In the genomic region with DNA sequence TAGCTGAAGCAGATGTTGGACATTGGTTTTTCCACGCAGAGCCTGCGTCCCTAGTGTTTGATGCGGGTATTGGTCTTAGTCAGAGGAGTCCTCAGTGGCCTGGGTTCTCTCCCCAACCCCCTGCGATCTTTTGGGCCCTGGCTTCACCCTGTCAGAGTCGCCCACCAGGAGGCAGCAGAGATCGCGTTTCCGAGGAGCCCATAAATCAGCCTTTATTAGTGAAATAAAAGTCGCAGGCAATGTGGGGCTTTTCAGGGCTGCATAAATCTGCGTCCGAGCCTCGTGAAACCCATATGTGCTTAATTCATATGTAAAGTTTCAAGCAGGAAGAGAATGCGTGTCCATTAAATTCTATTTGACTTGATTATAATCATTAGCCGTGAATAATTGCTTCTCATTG, we compare ENCODE assay signal across 8 mouse cellular contexts. TPM values are rescaled to one million over a fixed set of nuclear protein-coding genes. Genes with fewer than 3 reads are reported as not detected.
A peak's percentile ranks its signal among the peaks of the same experiment; 100 is the strongest.
DNase-seq lines count a peak whose midpoint lies in the region; ATAC-seq and TF ChIP-seq lines count a peak whose summit lies in the region.

No protein-coding gene starts in this region.

- no peaks in the 10 kb centered on the region for H3K27me3 ChIP-seq in heart, adult 2 months (ENCODE audit: control insufficient read depth, insufficient read depth, low read length)
- H3K27me3 ChIP-seq in kidney, embryonic 15.5 days = peaks cover 33% of the 10 kb centered on the region
- peaks cover 32% of the 10 kb centered on the region for H3K27me3 ChIP-seq in liver, embryonic 11.5 days (replicated peaks; ENCODE audit: control insufficient read depth, insufficient read depth, low read length)
- H3K27me3 ChIP-seq in stomach, postnatal 0 days (ENCODE audit: control insufficient read depth, insufficient read depth, low read length) = no peaks in the 10 kb centered on the region

- no peaks in the 10 kb centered on the region for H3K36me3 ChIP-seq in heart, adult 2 months (ENCODE audit: control insufficient read depth, insufficient read depth, low read length)
- H3K36me3 ChIP-seq in kidney, embryonic 15.5 days = no peaks in the 10 kb centered on the region
- H3K36me3 ChIP-seq in liver, embryonic 11.5 days (ENCODE audit: control insufficient read depth, insufficient read depth, low read length) = no peaks in the 10 kb centered on the region
- no peaks in the 10 kb centered on the region for H3K36me3 ChIP-seq in stomach, postnatal 0 days (ENCODE audit: control insufficient read depth, insufficient read depth, low read length)

- TF ChIP-seq CTCF in heart, adult 2 months (IDR thresholded peaks at IDR 0.05) = peak; percentile 95
- TF ChIP-seq CTCF in stomach, postnatal 0 days (IDR thresholded peaks at IDR 0.05; ENCODE audit: low read depth) = peak; percentile 91

- no peaks in the 10 kb centered on the region for H3K79me2 ChIP-seq in heart, adult 2 months (replicated peaks; ENCODE audit: control insufficient read depth, insufficient read depth, low read length)

- no peak overlapping the region for H3K4me3 ChIP-seq in heart, adult 2 months
- H3K4me3 ChIP-seq in kidney, embryonic 15.5 days (replicated peaks) = no peak overlapping the region
- no peak overlapping the region for H3K4me3 ChIP-seq in liver, embryonic 11.5 days (ENCODE audit: low read depth, low read length)
- H3K4me3 ChIP-seq in stomach, postnatal 0 days (ENCODE audit: low read depth, low read length) = no peak overlapping the region

- peak overlapping the region; percentile 39 for H3K4me2 ChIP-seq in kidney, embryonic 15.5 days
- H3K4me2 ChIP-seq in liver, embryonic 11.5 days = peak overlapping the region; percentile 47; the same call in 1 of the 2 replicates
- H3K4me2 ChIP-seq in stomach, postnatal 0 days (replicated peaks; ENCODE audit: low read depth) = no peak overlapping the region

- DNase-seq in heart, adult 2 months = peak; percentile 72 to 87
- no peak for DNase-seq in heart, postnatal 25 days (ENCODE audit: low spot score)
- DNase-seq in gastrocnemius, postnatal 10 days = peak; percentile 93
- DNase-seq in liver, embryonic 11.5 days (ENCODE audit: low spot score) = peak; percentile 80
- peak; percentile 63 to 79 for DNase-seq in natural killer cell, adult 2 months (ENCODE audit: low spot score in 2 of 2)
- peak; percentile 79 for DNase-seq in stomach, postnatal 0 days (ENCODE audit: low spot score)

- TF ChIP-seq POLR2A in heart, adult 2 months (IDR thresholded peaks at IDR 0.05; ENCODE audit: insufficient read depth, low read depth, low read length) = no peak

- WGBS in heart, adult 2 months = 12% methylated on average over 14 of the region's 14 CpGs
- 3% methylated on average over 14 of the region's 14 CpGs for WGBS in kidney, embryonic 15.5 days
- 9% methylated on average over 14 of the region's 14 CpGs for WGBS in liver, embryonic 11.5 days
- 3% methylated on average over 14 of the region's 14 CpGs for WGBS in stomach, postnatal 0 days

- intact Hi-C loops in heart, adult 2 months (cut with DNase I) = loop anchor here (1.0 to 10.0 kb wide), 3 partner anchors 128 to 369 kb away; a partner anchor contains a TSS
- intact Hi-C loops in heart, postnatal 25 days (cut with DNase I) = loop anchor here (1.0 to 10.0 kb wide), 3 partner anchors 128 to 367 kb away; a partner anchor contains a TSS

- TF ChIP-seq EP300 in heart, adult 2 months (IDR thresholded peaks at IDR 0.05; ENCODE audit: insufficient read depth, low read depth, low read length) = no peak
- TF ChIP-seq EP300 in stomach, postnatal 0 days (optimal IDR thresholded peaks at IDR 0.05) = no peak

- H3K9ac ChIP-seq in heart, adult 2 months (ENCODE audit: low read depth, low read length) = no peak overlapping the region
- no peak overlapping the region for H3K9ac ChIP-seq in kidney, embryonic 15.5 days
- H3K9ac ChIP-seq in liver, embryonic 11.5 days (ENCODE audit: low read depth, low read length) = 0 out of 2 replicates have a peak overlapping the region, but pooled peaks have one; percentile 23
- H3K9ac ChIP-seq in stomach, postnatal 0 days (ENCODE audit: low read length) = no peak overlapping the region

- no peaks in the 10 kb centered on the region; the same call in 1 of the 2 replicates for H3K4me1 ChIP-seq in heart, adult 2 months (ENCODE audit: control insufficient read depth, insufficient read depth, low read length)
- H3K4me1 ChIP-seq in kidney, embryonic 15.5 days = peaks cover 76% of the 10 kb centered on the region
- H3K4me1 ChIP-seq in liver, embryonic 11.5 days (replicated peaks; ENCODE audit: control insufficient read depth, insufficient read depth, low read length) = peaks cover 25% of the 10 kb centered on the region
- peaks cover 3% of the 10 kb centered on the region for H3K4me1 ChIP-seq in stomach, postnatal 0 days (replicated peaks; ENCODE audit: control insufficient read depth, insufficient read depth)

- peak; percentile 43 for ATAC-seq in common myeloid progenitor, adult 5-6 weeks (replicated peaks; ENCODE audit: low read depth, poor library complexity, severe bottlenecking)
- 0 out of 2 replicates have a peak, but pooled peaks have one; percentile 5 for ATAC-seq in kidney, embryonic 15.5 days (replicated peaks; ENCODE audit: low FRiP score)
- no peak for ATAC-seq in liver, embryonic 11.5 days (replicated peaks; ENCODE audit: low FRiP score)
- peak; percentile 45; the same call in 1 of the 2 replicates for ATAC-seq in stomach, postnatal 0 days (ENCODE audit: low FRiP score, low TSS enrichment)

- no peaks in the 10 kb centered on the region for H3K9me3 ChIP-seq in kidney, embryonic 15.5 days (replicated peaks)
- H3K9me3 ChIP-seq in liver, embryonic 11.5 days (ENCODE audit: control insufficient read depth, low read length) = no peaks in the 10 kb centered on the region
- no peaks in the 10 kb centered on the region for H3K9me3 ChIP-seq in stomach, postnatal 0 days (ENCODE audit: control insufficient read depth, low read length)

- H3K27ac ChIP-seq in heart, adult 2 months = no peak overlapping the region
- H3K27ac ChIP-seq in kidney, embryonic 15.5 days = peak overlapping the region; percentile 45; the same call in 1 of the 2 replicates
- H3K27ac ChIP-seq in liver, embryonic 11.5 days (ENCODE audit: low read depth, low read length) = no peak overlapping the region
- no peak overlapping the region for H3K27ac ChIP-seq in stomach, postnatal 0 days (replicated peaks)

RNA-seq across cellular contexts. Expression of a gene that starts 11.5 kb away (rescaled TPM):
- 100 to 1,000 TPM; 262 to 309 TPM for total RNA-seq in heart, adult 2 months (2021)
- 260 and 278 TPM in 2 replicates for polyA plus RNA-seq in heart, adult 2 months (2012; rRNA removed)
- total RNA-seq in heart, postnatal 25 days (2021) = 100 to 1,000 TPM; 240 to 243 TPM
- 2.8 and 7.9 TPM in 2 replicates for total RNA-seq in common myeloid progenitor, adult 5-6 weeks (2017)
- total RNA-seq in gastrocnemius, postnatal 10 days (2021) = 100 to 1,000 TPM; 201 to 216 TPM
- 13.9 and 14.8 TPM in 2 replicates for polyA plus RNA-seq in kidney, embryonic 15.5 days (2015; fragmentation: Nextera tagmentation; extraction: Ambion mirVana)
- polyA plus RNA-seq in liver, embryonic 11.5 days (2014; fragmentation: Nextera tagmentation; extraction: Ambion mirVana) = 5.9 and 6.7 TPM in 2 replicates
- polyA plus RNA-seq in stomach, postnatal 0 days (2015; fragmentation: Nextera tagmentation; extraction: Ambion mirVana) = 16.8 and 20.5 TPM in 2 replicates

RNA-seq across cellular contexts. Expression of a gene that starts 28.4 kb away (rescaled TPM):
- total RNA-seq in heart, adult 2 months (2021) = 100 to 1,000 TPM; 117 to 121 TPM
- 49.9 and 80.2 TPM in 2 replicates for polyA plus RNA-seq in heart, adult 2 months (2012; rRNA removed)
- total RNA-seq in heart, postnatal 25 days (2021) = 100 to 1,000 TPM; 110 to 129 TPM
- total RNA-seq in common myeloid progenitor, adult 5-6 weeks (2017) = 244 and 257 TPM in 2 replicates
- 100 to 1,000 TPM in 1 of 2 experiments, 10 to 100 TPM in 1; 98.2 to 100 TPM for total RNA-seq in gastrocnemius, postnatal 10 days (2021)
- 290 and 298 TPM in 2 replicates for polyA plus RNA-seq in kidney, embryonic 15.5 days (2015; fragmentation: Nextera tagmentation; extraction: Ambion mirVana)
- polyA plus RNA-seq in liver, embryonic 11.5 days (2014; fragmentation: Nextera tagmentation; extraction: Ambion mirVana) = 356 and 387 TPM in 2 replicates
- polyA plus RNA-seq in stomach, postnatal 0 days (2015; fragmentation: Nextera tagmentation; extraction: Ambion mirVana) = 67.9 and 69.7 TPM in 2 replicates

RNA-seq across cellular contexts. Expression of a gene that starts 37.4 kb away (rescaled TPM):
- 1 to 10 TPM; 1.1 to 1.2 TPM for total RNA-seq in heart, adult 2 months (2021)
- 0.84 and 0.94 TPM in 2 replicates for polyA plus RNA-seq in heart, adult 2 months (2012; rRNA removed)
- 1 to 10 TPM; 1.1 to 1.4 TPM for total RNA-seq in heart, postnatal 25 days (2021)
- total RNA-seq in common myeloid progenitor, adult 5-6 weeks (2017) = not detected in 2 replicates
- under 1 TPM; 0.61 to 0.99 TPM for total RNA-seq in gastrocnemius, postnatal 10 days (2021)
- polyA plus RNA-seq in kidney, embryonic 15.5 days (2015; fragmentation: Nextera tagmentation; extraction: Ambion mirVana) = 4.4 and 5.0 TPM in 2 replicates
- polyA plus RNA-seq in liver, embryonic 11.5 days (2014; fragmentation: Nextera tagmentation; extraction: Ambion mirVana) = 0.60 and 0.64 TPM in 2 replicates
- polyA plus RNA-seq in stomach, postnatal 0 days (2015; fragmentation: Nextera tagmentation; extraction: Ambion mirVana) = 1.1 and 1.6 TPM in 2 replicates

RNA-seq across cellular contexts. Expression of a gene that starts 48.9 kb away (rescaled TPM):
- total RNA-seq in heart, adult 2 months (2021) = 1 to 10 TPM; 5.2 to 9.0 TPM
- 4.7 and 7.8 TPM in 2 replicates for polyA plus RNA-seq in heart, adult 2 months (2012; rRNA removed)
- 1 to 10 TPM; 4.4 to 4.7 TPM for total RNA-seq in heart, postnatal 25 days (2021)
- total RNA-seq in common myeloid progenitor, adult 5-6 weeks (2017) = 221 and 234 TPM in 2 replicates
- 1 to 10 TPM; 1.7 to 4.9 TPM for total RNA-seq in gastrocnemius, postnatal 10 days (2021)
- 6.9 and 8.3 TPM in 2 replicates for polyA plus RNA-seq in kidney, embryonic 15.5 days (2015; fragmentation: Nextera tagmentation; extraction: Ambion mirVana)
- polyA plus RNA-seq in liver, embryonic 11.5 days (2014; fragmentation: Nextera tagmentation; extraction: Ambion mirVana) = 155 and 170 TPM in 2 replicates
- polyA plus RNA-seq in stomach, postnatal 0 days (2015; fragmentation: Nextera tagmentation; extraction: Ambion mirVana) = 7.6 and 8.1 TPM in 2 replicates

Comparison
In these comparisons a context has a peak if more than half of its experiments do, and no peak if none do; other contexts are left out.
1. RNA of a gene that starts 11.5 kb away (total RNA-seq): 262 to 309 TPM in heart, adult 2 months, 240 to 243 TPM in heart, postnatal 25 days and 201 to 216 TPM in gastrocnemius, postnatal 10 days; 2.8 to 7.9 TPM in common myeloid progenitor, adult 5-6 weeks; every median in the first group is over 10 times any median in the second.